Mouse (Mus musculus) c-Kit-positive CD71-positive TER-119-positive erythroid progenitor cells, embryonic 14.5 days (primary cell): ENCODE data around the gene Runx2.
A peak's percentile ranks its signal among the peaks of the same experiment; 100 is the strongest.

Source experiments
- DNase-seq: peaks from one replicate; pipeline ENCODE4 v3.0.0-alpha.2; 2013; ENCODE audit warnings: low spot score

Gene Runx2

DNA sequence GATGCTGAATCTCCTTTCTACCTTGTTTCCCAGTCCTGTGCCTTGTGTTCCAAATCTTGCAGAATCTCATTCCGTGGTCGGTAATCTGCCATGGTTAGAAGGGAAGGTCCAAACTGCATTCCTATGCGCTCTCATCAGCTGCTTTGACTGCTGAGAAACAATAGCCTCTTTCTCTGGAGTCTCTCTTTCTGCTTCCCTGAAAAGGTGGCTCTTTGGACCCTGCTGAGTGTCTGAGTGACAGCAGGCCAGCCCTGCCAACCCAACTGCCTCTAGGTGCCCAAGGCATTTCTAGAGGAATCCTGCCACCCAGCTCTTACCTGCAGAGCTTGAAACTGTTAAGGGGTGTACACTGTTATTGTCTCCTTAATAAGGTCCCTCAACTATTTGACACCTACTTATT is 226.6 kb downstream of the Runx2 start:
- DNase-seq: no peak

GRCm38 (mm10) chr17:44586196-44586595 is 228.4 kb downstream of the Runx2 start:
- no peak for DNase-seq

DNA sequence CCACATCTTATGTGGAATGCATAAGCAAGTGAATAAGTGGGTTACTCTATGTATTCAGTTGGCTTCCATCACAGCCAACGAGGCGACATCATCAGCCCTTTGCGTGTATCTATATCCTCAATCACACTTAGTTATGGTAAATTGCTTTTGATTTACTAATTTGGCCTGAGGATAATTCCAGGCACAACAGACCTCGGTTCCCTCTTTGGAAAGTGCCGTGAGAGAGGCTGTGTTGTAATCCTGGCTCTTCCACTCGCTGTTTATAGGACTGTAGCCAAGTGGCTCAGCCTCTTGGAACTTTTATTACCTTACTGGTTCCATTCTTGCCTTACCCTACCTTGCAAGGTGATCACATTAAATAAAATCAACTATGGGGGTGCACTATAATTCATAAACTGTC is 229.8 kb downstream of the Runx2 start:
- no peak for DNase-seq

DNA sequence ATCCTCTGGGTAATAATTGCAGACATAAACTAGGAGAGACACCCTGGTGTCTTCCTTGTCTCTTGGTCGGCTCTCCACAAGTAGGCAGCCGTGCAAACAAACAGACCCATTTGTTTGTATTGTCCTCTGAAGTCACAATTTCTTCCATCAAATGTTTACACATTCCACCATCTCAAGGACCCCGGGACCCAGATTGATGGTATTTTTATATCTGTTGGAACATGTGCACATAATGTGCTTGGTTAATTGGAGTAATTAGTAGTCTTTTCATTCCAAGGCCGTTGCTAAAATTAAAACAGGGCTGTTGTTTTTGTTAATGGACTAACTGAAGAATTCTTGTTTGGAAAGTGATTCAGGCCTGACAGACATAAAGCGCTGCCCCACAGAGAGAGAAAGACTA is 236.8 kb downstream of the Runx2 start:
- no peak for DNase-seq

GRCm38 (mm10) chr17:44570899-44571298 is 243.7 kb downstream of the Runx2 start:
- DNase-seq: no peak

DNA sequence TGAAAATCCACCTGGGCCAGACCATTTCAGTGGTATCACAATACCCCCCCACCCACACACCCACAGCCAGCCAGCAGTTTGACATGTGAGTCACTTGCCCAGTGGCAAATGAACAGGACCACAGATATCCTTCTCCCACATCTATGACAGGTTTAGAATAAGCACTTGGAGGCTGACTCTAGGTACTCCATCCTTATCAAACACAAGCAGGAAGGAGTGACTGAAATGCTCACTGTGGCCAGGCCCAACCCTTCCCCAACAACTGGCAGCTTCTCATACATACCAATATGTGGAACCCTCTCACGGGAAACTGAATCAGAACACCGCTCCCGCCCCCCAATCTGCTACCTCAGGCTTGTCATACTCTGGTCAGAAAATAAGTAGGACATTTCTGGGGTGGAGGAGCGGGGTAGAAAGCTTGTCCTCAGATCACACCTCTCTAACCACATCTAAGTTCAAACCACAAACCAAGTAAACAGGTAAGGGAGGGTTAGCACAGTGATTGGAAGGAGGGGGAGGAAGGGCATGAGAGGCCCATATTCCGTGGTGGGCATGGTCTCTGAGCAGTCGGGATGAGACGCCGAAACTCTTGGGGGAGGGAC is 245.5 kb downstream of the Runx2 start:
- DNase-seq: no peak

DNA sequence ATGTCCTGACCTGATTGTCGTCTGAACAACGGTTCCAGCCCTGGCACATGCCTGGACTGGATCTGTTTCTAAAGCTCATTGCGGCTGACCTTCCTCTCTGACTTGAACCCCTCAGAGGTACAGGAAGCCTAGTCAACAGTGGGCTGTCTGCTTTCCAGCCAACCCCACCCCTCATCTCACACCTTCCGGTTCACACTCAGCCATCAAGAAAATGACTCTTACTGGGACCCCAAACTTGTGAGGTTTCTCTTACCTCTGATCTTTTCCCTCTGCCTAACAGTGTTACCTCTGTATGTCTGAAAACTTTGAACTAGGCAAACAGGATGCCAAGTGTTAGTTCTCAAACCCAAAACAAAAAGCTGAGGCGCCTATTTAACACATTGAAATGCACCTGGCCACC is 247.6 kb downstream of the Runx2 start:
- DNase-seq: no peak

DNA sequence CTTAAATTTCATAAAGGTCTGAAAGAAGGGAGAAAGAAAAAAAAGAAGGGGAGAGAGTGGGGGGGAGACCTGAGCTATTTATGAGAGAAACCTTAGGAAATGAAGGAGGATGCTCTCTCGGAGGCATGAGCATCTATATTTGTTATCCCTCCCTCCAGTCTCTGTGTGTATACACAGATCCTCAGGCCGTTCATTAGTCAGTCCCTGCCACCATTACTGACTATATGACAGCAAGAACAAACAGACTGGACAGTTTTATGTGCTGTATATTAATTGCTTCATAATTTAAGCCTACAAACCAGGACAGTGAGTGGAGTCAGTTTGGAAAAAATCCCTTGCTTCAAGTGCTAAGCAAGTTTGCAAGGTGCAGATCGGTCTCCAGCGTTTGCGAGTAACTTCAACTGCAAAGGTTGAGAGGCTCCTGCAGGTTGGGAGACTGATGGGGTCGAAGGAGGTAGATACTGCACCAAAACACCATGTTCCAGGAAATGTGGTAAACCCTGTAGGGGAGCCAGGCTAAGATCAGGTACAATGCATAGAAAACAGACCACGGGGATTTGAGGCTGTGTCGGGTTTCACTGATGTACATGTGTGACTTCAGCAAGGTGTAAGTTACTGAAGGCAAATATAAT is 248.6 kb downstream of the Runx2 start:
- no peak for DNase-seq

- DNase-seq: no peak
Observed at GRCm38 (mm10) chr17:44565311-44565831, 249.2 kb downstream of the Runx2 start.

DNA sequence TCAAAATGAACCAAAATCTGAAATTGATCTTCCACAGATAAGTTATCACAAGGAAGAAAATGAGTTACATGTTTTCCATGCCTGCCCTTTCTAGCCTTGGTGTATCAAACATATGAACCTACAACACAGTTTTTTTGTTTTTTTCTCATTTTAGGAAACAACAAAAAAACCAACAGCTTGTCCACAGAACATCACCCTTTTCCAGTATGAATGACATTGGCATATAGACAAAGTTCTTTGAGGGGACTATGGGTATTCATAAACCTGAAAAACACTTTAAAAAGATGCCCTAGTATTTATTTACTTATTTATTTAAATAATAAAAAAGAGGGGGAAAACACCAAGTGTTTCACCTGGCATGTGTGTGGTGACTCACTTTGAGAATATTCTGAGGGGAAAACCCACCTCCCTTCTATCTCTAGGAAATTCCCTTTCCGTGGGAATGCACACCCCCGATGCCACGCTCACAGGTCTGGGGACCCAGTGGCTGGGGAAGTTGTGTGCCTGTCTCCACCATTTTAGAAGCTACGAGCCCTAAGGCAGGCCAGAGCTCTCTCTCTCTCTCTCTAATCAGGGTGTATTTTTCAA is 249.9 kb downstream of the Runx2 start:
- DNase-seq: no peak

DNA sequence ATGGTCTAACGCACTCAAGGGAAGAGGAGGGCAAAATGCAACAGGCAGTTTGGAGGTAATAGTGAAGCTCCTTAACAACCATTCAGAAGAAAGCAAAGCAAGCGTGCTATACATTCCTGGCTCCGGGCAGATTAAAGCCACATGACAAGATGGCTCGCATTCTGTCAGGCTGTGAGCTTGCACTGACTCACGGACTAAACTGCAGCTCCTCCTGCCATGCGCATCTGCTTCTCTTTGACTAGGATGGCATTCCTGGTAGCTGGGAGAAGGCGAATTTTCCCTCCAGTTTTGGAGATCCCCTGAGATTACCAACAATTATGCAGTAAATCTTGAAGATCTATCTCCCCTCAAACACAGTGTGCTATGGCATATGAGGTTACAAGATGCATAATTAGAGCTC is 254.6 kb downstream of the Runx2 start:
- DNase-seq: no peak

DNA sequence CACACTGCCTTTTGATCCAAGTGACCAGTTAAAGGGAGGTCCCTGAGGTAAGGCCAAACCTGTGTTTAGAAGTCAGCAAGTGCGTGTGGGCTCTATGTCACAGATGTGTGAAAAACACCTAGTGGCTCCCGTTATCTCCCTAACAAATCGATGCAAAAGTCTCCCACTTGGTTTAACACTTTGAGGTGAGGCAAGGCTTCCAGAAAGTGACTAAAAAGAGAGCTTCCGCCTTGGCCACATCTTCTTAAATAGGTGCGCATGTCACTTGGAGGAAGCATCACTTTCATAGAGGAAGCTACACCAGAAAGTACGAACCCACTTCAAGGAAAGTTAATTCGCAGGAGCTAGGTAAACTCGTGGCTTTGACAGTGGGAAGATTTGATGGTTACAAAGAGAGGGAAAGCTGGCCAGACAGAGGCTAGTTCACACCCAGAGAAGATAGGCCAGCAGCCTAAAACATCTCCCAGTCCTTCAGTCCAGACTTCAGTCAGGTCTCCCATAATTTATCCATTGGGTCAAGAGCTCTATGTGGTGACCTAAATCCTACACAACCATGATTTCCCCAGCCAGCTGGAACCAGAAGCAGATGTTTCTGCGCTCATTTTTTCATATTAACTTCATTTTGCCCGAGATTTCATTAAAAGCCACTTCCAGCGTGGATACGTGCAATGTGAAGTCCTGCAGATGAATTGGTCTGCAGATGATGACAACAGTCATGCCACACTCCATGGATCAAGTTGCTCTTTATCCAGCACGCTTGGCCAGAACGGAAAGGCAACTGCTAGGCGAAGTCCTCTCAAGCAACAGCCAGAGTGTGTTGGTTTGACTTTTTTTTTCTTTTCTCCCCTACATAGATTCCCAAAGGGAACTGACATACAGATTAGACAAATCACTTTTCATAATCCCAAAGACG is 257.1 kb downstream of the Runx2 start:
- DNase-seq: no peak

DNA sequence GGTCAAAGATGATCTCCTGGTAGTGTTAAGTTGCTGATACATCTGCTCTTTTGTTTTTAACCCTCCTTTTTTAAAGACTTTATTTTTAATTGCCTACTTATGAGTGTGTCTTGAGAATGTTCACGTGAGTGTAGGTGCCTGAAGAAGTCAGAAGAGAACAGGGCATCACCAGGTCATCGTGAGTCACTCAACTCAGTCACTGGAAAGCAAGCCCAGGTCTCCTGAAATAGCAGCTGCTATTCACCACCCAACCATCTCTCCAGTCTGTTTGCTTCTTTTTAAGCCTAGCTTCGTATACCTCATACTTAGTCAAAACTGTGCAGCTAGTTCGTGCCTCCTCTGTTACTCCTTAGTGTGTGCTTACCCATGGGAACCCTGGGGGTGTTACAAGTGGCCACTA is 259.7 kb downstream of the Runx2 start:
- DNase-seq: no peak

DNA sequence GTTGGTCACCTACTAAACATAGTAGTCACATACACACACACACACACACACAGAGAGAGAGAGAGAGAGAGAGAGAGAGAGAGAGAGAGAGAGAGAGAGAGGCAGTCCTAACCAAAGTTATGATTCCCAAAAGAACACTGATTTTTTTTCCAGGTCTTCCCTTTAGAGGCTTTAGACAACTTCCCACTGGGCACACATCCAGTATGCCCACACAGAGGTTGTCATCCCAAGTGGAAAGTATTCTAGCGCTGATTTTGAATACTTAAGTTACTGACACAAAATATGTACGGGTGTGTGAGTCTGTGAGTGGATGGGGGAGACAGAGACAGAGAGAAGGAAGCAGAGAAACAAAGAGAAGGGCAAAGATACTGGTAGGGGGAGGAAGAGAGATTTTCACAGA is 265.0 kb downstream of the Runx2 start:
- no peak for DNase-seq

GRCm38 (mm10) chr17:44547922-44548321 is 266.7 kb downstream of the Runx2 start:
- no peak for DNase-seq

DNA sequence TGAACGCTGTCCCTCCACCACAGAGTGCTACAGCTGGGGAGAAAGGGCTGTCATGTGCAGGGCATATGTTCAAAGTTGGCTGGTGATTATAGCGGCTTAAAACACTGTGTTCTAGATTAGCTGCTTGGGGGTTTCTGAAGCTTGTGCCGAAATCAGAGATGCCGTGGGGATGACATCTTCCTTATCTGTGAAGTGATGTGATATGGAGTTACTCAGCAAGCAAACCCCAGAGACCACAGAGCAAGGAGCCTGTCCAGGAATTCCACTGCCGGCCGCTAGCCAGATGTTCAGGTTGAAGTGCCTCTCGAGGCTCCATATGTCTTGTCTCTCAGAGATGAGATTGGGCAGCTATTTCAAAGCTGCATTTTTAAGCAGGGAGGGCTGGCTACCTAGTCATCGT is 267.8 kb downstream of the Runx2 start:
- DNase-seq: no peak

GRCm38 (mm10) chr17:44545141-44545813 is 269.3 kb downstream of the Runx2 start:
- no peak for DNase-seq

DNA sequence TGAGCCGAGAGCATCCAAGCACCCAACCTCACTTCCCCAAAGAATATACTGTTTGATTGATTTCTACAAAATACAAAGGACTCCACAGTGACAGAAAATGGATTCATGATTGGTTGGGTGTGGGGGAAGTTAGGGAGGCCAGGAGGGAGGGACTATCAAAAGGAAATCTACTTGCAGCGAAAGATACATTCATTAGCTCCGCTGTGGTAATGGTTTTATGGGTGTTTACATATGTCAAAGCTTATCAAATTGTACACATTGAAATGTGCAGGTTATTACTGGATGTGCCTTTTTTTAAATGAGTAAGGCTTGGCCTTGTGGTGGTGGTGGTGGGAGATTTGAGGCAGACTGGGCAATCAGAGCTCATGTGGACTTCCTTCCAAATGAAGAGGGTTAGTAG is 271.9 kb downstream of the Runx2 start:
- no peak for DNase-seq

DNA sequence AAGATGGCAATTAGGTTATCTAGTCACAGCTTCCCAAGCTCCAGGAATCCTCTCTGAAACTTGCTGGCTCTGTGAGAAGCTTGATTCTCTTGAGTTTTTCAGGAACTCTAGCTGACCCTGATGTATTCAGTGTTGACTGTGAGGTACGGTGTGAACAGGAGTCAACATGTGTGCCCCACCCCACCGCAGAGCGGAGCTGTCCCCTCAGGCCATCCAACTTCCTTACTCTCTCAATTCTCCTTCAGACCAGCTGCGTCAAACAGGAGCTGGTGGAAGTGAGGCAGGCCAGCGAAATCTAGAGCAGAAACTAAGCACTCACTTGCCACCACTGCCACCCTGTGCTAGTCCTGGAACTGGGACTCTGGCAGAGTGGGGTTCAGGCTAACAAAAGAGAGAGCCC is 273.9 kb downstream of the Runx2 start:
- DNase-seq: no peak

GRCm38 (mm10) chr17:44538921-44539320 is 275.7 kb downstream of the Runx2 start:
- DNase-seq: no peak

DNA sequence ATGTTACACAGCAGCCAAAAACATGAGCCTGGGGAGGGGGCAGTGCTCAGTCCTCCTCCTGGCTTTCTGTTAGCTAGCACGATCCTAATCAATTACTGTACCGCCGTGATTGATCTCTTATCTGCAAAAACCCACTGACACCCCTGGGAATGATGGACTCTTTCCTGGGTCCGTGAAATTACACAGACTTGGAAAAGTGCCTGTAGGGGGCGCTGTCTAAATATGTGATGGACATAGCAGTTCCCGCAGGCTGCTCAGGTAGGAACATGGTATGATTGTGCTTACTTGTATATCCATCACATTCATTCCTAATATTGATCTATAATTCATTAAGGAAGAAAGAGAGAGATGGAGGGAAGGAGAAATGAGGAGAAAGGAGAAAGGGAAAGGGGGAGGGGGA is 284.6 kb downstream of the Runx2 start:
- DNase-seq: peak; percentile 1

DNA sequence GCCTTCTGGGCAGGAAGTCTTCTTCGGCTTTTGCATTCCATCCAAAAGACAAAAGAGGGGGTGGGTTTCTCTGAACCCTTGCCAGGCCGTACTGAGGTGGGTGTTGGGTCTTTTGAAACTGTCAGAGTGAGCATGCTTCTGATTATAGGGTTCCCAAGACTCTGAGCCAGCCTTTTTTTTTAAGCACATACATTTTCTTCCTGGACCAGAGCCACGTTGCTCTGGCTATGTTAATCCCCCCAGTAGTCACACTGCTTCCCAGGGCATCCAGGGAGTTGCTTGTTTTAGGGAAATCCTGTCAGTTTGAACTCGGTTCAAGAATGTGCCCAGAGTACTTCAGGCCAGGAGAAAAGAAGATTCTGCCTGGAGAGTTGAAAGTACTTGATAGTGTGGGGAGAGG is 286.0 kb downstream of the Runx2 start:
- DNase-seq: no peak
